Mouse (Mus musculus) T-cell, adult 66 days (primary cell): ENCODE measurements around the gene Pdzph1. TPM values are rescaled to one million over a fixed set of nuclear protein-coding genes. Genes with fewer than 3 reads are reported as not detected.

ENCODE experiments used
- total RNA-seq, 2 experiments: library from RNA; stranded (reverse); gene quantifications; 3 replicates in 1 of 2; 4 replicates in 1 of 2; pipeline ENCODE4 v1.2.4; 2023

Pdzph1 gene
- total RNA-seq, result not detected

DNA sequence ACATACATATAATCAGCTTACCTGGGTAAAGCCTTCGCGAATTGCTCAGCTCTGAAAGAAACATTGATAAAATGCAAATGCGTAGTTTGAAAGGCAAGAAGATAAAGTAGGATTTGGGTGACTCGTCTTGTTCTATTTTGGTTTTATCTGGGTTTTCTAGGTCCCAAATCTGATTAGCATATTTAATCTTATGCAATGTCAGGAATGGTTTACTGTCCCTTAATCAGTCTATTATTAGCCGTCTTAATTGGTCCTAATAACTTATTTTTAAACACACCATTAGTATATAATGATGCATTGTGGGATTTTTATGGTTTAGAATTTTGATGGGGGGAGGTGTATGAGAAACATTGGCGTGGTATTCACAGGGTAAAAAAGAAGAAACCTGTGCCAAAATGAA is at the start of gene Pdzph1:
Gene Pdzph1, minus strand, starts transcription at position 101 of the 400 bp plus-strand sequence.

DNA sequence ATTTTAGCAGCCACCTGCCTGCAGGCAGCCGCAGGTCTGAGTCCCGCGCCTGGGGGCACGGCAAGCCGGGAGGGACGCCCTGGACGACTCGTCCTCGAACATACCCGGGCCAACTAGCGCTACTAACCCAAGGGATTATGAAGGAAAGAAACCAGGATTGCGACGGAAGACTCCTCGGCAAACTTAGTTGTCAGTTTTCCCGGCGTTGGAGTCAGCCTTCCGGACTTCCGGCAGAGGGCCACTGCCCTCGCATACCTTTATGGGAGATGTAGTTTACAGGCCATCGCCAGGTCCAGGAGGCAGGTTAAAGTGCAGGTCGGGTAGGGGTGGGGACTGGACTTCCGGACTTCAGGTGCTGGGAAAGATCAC is 21.9 kb upstream of the Pdzph1 start, which contains the start of gene Nudt12:
Gene Nudt12, minus strand, starts transcription at position 282 of the 369 bp plus-strand sequence.

Other genes starting within 250 kb of the Pdzph1 start
- gene Nudt12, start 22.0 kb upstream of the Pdzph1 start, total RNA-seq, result 1 to 10 TPM; 3.4 to 4.3 TPM